Mouse (Mus musculus): Measurements from ENCODE around the gene Mgll. TPM values are rescaled to one million over a fixed set of nuclear protein-coding genes. Genes with fewer than 3 reads are reported as not detected.

Mgll gene
- total RNA-seq, 2 experiments from 2014 or later: 185 to 205 TPM

- DNase-seq (ENCODE audit: low spot score in 2 of 2): no peak
- intact Hi-C loops (cut with DNase I): no loop called here
Observed at GRCm38 (mm10) chr6:88737509-88737888, 13.3 kb downstream of the Mgll start.

- intact Hi-C loops (cut with DNase I): no loop called here
- no peak for DNase-seq (ENCODE audit: low spot score in 2 of 2)
Observed at GRCm38 (mm10) chr6:88741041-88741440, 16.8 kb downstream of the Mgll start.

GRCm38 (mm10) chr6:88741791-88742190 is 17.6 kb downstream of the Mgll start:
- intact Hi-C loops (cut with DNase I): no loop called here
- peak in 1 of 2 experiments; percentile 83 for DNase-seq (ENCODE audit: low spot score in 2 of 2)

- DNase-seq (ENCODE audit: low spot score in 2 of 2): peak in 1 of 2 experiments; percentile 65
- intact Hi-C loops (cut with DNase I): no loop called here
Observed at GRCm38 (mm10) chr6:88742286-88743011, 18.2 kb downstream of the Mgll start.

- no peak for DNase-seq (ENCODE audit: low spot score in 2 of 2)
- intact Hi-C loops (cut with DNase I): no loop called here
Observed at GRCm38 (mm10) chr6:88743601-88744291, 19.5 kb downstream of the Mgll start.

DNA sequence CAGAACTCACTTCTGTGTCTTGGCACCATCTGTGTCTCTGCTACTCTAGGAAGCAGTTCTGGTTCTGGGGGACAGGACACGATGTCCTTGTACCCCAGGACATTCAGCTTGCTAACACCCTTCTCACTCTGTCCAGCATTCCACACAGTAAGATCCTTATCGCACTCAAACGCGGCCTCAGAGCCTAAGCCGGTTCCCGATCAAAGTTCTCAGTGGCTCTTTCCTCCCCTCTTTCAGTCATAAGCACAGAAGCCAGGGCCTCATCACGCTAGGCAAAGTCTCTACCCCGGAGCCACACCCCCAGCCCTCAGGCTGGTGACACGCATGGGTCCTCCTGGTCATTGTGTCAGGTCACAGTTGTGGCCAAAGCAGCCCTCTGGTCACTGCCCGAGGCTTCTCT is 20.8 kb downstream of the Mgll start:
- no peak for DNase-seq (ENCODE audit: low spot score in 2 of 2)

GRCm38 (mm10) chr6:88746271-88746670 is 22.1 kb downstream of the Mgll start:
- DNase-seq (ENCODE audit: low spot score in 2 of 2): no peak
- intact Hi-C loops (cut with DNase I): no loop called here

More for the DNA sequence above, 20.8 kb downstream of the Mgll start:
- intact Hi-C loops (cut with DNase I): no loop called here

- intact Hi-C loops (cut with DNase I): no loop called here
- no peak for DNase-seq (ENCODE audit: low spot score in 2 of 2)
Observed at GRCm38 (mm10) chr6:88747296-88748040, 23.3 kb downstream of the Mgll start.

- DNase-seq (ENCODE audit: low spot score in 2 of 2): no peak
- intact Hi-C loops (cut with DNase I): no loop called here
Observed at GRCm38 (mm10) chr6:88750884-88751283, 26.7 kb downstream of the Mgll start.

- peak in 1 of 2 experiments; percentile 83 for DNase-seq (ENCODE audit: low spot score in 2 of 2)
- intact Hi-C loops (cut with DNase I): no loop called here
Observed at GRCm38 (mm10) chr6:88752711-88753219, 28.6 kb downstream of the Mgll start.

GRCm38 (mm10) chr6:88753578-88753977 is 29.4 kb downstream of the Mgll start:
- intact Hi-C loops (cut with DNase I): no loop called here

GRCm38 (mm10) chr6:88756992-88757391 is 32.8 kb downstream of the Mgll start:
- no peak for DNase-seq (ENCODE audit: low spot score in 2 of 2)
- intact Hi-C loops (cut with DNase I): no loop called here

More at GRCm38 (mm10) chr6:88753578-88753977, 29.4 kb downstream of the Mgll start:
- DNase-seq (ENCODE audit: low spot score in 2 of 2): no peak

DNA sequence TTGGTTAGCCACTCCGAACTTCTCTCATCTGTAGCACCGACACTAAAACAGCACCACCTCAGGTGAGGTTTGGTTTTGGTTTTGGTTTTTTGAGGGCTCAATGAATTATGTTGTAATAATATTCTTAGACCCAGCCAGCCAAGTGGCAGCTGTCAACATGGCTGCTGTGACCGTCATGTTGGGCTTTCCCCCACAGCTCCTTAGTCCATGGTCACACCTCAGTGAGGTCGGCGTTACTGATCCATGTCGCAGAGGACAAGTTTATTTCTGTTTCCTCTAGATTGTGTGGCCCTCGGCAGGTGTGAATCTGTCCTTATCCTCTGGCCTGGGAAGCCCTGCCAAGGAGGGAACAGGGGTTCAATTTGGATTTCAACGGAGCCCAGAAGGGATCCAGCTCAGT is 33.9 kb downstream of the Mgll start:
- intact Hi-C loops (cut with DNase I): no loop called here
- no peak for DNase-seq (ENCODE audit: low spot score in 2 of 2)

DNA sequence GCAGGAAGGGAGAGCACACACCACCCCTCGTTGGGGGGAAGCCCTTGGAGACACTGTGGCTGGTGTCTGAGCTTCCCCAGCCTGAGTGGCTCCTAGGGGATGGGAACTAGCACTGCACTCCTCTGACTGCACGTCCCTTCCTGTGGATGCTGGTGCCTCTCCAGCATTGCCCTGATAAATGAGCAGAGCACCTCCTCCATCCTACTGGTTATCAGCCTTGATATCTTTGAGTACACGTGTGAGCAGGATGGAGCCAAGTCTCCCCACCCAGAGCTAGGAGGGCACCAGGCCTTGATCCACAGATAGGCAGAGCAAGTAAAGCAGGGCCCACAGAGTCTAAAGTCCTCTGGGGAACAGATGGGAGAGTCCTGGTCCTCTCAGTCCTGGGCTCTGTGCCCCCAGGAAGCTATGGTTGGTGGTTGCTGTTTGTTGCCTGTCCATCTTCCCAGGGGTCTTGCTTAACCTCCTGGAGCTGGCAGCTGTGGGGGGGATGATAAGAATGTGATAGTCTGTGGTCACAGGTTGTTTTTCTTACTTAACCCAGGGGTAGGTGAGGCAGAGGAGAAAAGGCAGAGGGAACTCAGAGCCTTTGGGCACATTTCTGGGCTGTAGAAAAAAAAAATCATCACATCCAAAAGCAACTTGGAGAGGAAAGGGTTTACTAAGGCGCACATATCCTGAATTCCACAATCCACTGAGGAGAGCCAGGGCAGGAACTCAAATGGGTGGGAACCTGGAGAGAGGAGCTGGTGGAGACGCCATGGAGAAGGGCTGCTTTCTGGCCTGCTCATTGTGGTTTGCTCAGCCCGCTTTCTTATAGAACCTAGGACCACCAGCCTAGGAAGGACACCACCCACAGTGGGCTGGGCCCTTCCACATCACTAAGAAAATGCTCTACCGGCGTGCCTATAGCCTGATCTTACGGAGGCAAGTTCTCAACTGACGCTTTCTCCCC is 34.6 kb downstream of the Mgll start:
- intact Hi-C loops (cut with DNase I): no loop called here
- DNase-seq (ENCODE audit: low spot score in 2 of 2): no peak

DNA sequence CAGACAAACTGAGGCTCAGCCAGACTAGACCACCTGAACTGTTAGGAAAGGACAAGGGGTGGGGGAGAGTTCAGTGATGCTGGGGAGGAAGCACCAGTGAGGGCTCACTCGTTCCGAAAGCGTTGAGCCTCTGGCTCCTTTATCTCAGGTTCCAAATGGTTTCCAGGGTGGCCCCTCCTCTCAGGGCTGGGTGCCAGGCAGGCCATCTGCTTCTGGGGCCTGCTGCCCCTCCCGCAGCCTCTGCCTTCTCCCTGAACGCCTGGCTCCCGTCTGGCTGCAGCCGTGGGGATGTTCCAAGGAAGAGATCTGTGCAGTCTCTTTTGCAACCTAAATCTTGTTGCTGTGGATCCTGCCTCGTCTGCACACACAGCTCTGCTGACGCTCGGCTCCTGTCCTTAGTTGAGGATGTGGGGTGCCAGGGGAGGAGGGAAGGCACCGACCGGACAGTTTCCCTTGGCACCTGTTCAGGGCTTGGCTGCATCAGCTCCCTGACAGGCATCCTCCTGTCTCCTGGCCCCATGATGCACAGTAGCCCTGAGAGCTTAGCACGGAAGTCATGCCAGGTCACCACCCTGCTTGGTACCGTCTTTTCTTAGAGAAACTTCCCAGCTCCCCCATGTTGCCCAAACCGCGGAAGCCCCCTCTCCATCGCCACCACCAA is 35.7 kb downstream of the Mgll start:
- peak; percentile 75 to 93 for DNase-seq (ENCODE audit: low spot score in 2 of 2)
- intact Hi-C loops (cut with DNase I): no loop called here

DNA sequence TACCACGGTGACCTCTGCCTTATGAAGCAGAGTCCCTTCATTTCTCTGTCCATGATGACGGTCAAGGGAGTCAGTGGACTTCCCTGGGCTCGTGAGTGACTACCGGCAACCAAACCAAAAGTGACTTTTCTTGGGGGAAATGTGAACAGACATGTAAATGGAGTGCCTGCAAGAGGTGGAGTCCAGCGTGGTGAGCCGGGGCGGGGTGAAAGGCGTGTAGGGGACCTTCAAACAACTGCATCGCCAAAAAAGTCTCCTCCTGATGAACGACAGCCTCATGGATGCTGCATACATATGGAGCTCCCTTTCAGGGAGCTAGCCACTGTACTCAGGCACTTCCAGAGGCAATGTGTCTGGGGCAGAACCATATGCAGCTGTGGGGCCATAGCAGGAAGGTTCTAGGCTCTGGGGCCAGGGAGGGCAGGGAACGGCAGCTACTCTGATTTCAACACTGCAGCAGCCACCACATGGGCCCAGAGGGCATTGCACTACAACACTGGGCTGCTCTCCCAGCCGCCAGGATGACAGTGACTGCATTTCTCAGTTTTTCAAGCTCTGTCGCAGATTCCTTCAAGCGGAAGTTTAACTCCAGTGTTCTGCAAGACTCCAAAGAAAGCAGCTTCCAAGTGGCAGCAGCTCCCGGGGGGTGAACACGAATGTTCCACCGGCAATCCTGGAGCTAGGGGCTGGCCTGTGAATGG is 36.9 kb downstream of the Mgll start:
- intact Hi-C loops (cut with DNase I): no loop called here
- no peak for DNase-seq (ENCODE audit: low spot score in 2 of 2)

- intact Hi-C loops (cut with DNase I): no loop called here
- DNase-seq (ENCODE audit: low spot score in 2 of 2): no peak
Observed at GRCm38 (mm10) chr6:88761684-88762439, 37.6 kb downstream of the Mgll start.

All from left cerebral cortex, postnatal 25 days (tissue).